Mouse (Mus musculus) liver, embryonic 16.5 days (tissue): ENCODE measurements around the gene Mtg1. TPM values are rescaled to one million over a fixed set of nuclear protein-coding genes. Genes with fewer than 3 reads are reported as not detected.

Experiments used
- ATAC-seq: fragments of 200-750 bp; cut with Nextera tagmentation; 2 replicates; pipeline ENCODE4 v1.8.0; 2017; ENCODE audit warnings: low read depth, mild to moderate bottlenecking, moderate number of reproducible peaks, moderate library complexity
- H3K27ac ChIP-seq: fragments of 300-500 bp; sonication (generic); 2 replicates; pipeline ENCODE4 v1.5.1; 2014; ENCODE audit warnings: mild to moderate bottlenecking, low read length
- H3K27me3 ChIP-seq: fragments of 300-500 bp; sonication (generic); 2 replicates; pipeline ENCODE4 v1.6.1; 2014; ENCODE audit warnings: low read depth, low read length, mixed read lengths; ENCODE audit not compliant: control insufficient read depth, insufficient read depth
- H3K36me3 ChIP-seq: fragments of 300-500 bp; sonication (generic); 2 replicates; pipeline ENCODE4 v1.6.1; 2014; ENCODE audit warnings: mild to moderate bottlenecking; ENCODE audit not compliant: control insufficient read depth, insufficient read depth
- H3K4me1 ChIP-seq: fragments of 300-500 bp; sonication (generic); 2 replicates; pipeline ENCODE4 v1.6.1; 2014; ENCODE audit warnings: low read depth, low read length, mixed read lengths; ENCODE audit not compliant: control insufficient read depth
- H3K4me2 ChIP-seq: fragments of 300-500 bp; sonication (generic); 2 replicates; pipeline ENCODE4 v1.6.1; 2014; ENCODE audit warnings: low read depth, low read length, mixed read lengths
- H3K4me3 ChIP-seq: fragments of 300-500 bp; sonication (generic); 2 replicates; pipeline ENCODE4 v1.5.1; 2014; ENCODE audit warnings: low read depth, mild to moderate bottlenecking, low read length
- H3K9ac ChIP-seq: fragments of 300-500 bp; sonication (generic); 2 replicates; pipeline ENCODE4 v1.6.1; 2014; ENCODE audit warnings: low read depth, low read length
- H3K9me3 ChIP-seq: fragments of 300-500 bp; sonication (generic); replicated peaks from 2 replicates; pipeline ENCODE4 v1.6.1; 2016; ENCODE audit warnings: low read length; ENCODE audit not compliant: control insufficient read depth
- WGBS: fragments of 180-500 bp; shearing (Covaris S2); extraction: QIAGEN DNeasy Blood & Tissue Kit; methylation state at CpG from one replicate; pipeline ENCODE4 v1.1.7; 2014; ENCODE audit not compliant: insufficient replicate concordance; 5-methylcytosine and 5-hydroxymethylcytosine counted together
- polyA plus RNA-seq: library from polyadenylated mRNA; unstranded; fragments of >200 nt; fragmentation: Nextera tagmentation; extraction: Ambion mirVana; gene quantifications from 2 replicates; pipeline ENCODE4 v1.2.1, GENCODE M21; 2015

The Mtg1 gene
- polyA plus RNA-seq, 1 experiment from 2014 or later = 13.0 TPM

DNA sequence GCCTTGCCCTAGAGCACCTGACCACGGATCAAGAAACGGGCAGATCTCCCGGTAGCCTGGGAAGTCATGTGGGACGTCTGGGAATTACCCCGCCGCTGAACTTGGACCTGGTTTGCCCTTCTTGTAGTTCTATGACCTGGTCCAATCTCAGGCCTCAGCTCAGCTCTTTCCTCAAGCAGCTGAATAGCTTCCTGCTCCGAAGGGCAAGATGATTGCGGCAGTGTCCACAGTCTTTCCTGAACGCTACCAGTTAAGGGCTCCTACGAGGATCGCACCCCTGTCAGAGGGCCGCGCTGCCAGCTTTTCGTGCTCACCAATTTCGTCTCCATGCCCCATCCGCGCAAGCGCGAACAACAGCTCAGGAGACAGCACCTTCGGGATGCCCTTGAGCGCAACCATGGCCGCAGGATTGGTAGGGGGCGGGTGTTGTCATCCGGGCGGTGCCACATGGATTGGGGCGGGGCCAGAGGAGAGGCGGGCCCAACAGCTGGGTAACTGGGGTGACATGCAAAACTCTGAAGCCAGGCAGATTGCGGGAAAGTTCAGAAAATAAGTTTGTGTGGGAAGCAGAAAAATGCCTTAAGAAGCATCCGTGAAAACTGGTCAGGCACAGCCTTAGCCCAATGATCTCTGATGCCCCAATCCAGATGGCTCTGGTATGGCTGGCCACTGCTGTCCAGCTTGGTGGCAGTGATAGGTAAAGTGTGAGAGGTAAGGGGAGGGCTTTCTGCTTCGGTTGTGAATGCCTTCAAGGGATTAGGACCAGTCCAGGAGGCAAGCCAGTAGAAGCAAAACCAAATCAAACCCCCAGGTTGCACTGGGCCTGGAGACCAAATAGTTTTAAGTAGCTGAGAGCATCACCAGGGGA, 35.1 kb upstream of the Mtg1 start, which contains the start of gene Fuom:
Gene Fuom, minus strand, starts transcription at position 449 of the 868 bp plus-strand sequence.
- no peaks in the 10 kb centered on the region for H3K27me3 ChIP-seq
- WGBS = 2% methylated on average over 30 of the region's 30 CpGs
- H3K9ac ChIP-seq = peak within 1 kb of the TSS; percentile 51
- H3K27ac ChIP-seq = no peak within 1 kb of the TSS
- peaks cover 2% of the 10 kb centered on the region for H3K4me1 ChIP-seq
- H3K4me3 ChIP-seq = peak within 1 kb of the TSS; percentile 57
- peak; percentile 89 for ATAC-seq
- no peaks in the 10 kb centered on the region for H3K9me3 ChIP-seq
- no peaks in the 10 kb centered on the region for H3K36me3 ChIP-seq
- H3K4me2 ChIP-seq = peak within 1 kb of the TSS; percentile 76

DNA sequence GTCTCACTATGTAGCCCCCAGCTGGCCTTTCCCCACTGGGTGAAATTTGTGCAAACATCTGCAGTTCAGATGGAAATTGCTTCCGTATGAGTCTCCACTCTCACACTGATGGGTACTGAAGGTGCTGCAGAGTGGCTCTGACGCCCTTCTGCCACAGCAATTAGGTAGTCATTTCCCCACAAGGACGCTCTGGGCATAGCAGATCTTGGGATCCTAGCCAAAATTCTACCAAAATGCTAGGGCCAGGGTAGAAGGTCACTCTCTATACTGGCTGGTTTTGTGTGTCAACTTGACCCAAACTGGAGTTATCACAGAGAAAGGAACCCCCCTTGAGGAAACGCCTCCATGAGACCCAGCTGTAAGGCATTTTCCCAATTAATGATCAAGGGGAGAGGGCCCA, 33.4 kb upstream of the Mtg1 start:
- no peaks in the 10 kb centered on the region for H3K27me3 ChIP-seq
- 65% methylated on average over 4 of the region's 4 CpGs for WGBS
- peaks cover 2% of the 10 kb centered on the region for H3K4me1 ChIP-seq
- no peaks in the 10 kb centered on the region for H3K9me3 ChIP-seq
- H3K4me2 ChIP-seq = no peak overlapping the region
- ATAC-seq = no peak
- no peak overlapping the region for H3K4me3 ChIP-seq
- no peak overlapping the region for H3K9ac ChIP-seq
- no peak overlapping the region for H3K27ac ChIP-seq
- no peaks in the 10 kb centered on the region; the same call in 1 of the 2 replicates for H3K36me3 ChIP-seq

DNA sequence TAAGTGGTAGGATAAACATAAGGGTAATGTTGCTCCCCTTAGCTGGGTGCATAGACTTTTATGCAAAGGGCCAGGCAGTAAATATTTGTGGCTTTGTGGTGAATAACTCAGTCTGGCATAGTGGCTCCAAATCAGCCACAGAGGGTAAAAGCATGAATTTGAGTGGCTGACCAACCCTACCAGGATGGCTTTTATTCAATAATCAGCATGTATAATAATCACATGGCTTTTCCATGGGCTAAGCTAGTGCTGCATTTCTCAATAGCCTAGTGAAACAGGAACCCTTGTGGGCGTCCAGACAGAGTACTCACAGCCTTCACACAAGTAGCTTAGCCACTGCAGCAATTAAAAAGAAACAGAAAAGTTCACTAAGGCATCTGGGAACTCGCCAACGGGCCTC, 25.4 kb upstream of the Mtg1 start:
- 33% methylated on average over 3 of the region's 3 CpGs for WGBS
- ATAC-seq = no peak
- H3K9ac ChIP-seq = no peak overlapping the region

GRCm38 (mm10) chr7:140115583-140116328, 21.6 kb upstream of the Mtg1 start, which contains the start of gene Paox:
Paox (plus strand) TSS chr7:140115799.
- peak within 1 kb of the TSS; percentile 94 for H3K27ac ChIP-seq
- H3K4me3 ChIP-seq = peak within 1 kb of the TSS; percentile 80
- 2% methylated on average over 23 of the region's 23 CpGs for WGBS

More for the DNA sequence above, 25.4 kb upstream of the Mtg1 start:
- Histone ChIP-seq H3K4me2 (no peak overlapping the region), H3K4me3 (no peak overlapping the region), H3K9me3 (no peaks in the 10 kb centered on the region), H3K27me3 (no peaks in the 10 kb centered on the region), H3K4me1 (peaks cover 10% of the 10 kb centered on the region), H3K27ac (no peak overlapping the region), H3K36me3 (peaks cover 10% of the 10 kb centered on the region)

DNA sequence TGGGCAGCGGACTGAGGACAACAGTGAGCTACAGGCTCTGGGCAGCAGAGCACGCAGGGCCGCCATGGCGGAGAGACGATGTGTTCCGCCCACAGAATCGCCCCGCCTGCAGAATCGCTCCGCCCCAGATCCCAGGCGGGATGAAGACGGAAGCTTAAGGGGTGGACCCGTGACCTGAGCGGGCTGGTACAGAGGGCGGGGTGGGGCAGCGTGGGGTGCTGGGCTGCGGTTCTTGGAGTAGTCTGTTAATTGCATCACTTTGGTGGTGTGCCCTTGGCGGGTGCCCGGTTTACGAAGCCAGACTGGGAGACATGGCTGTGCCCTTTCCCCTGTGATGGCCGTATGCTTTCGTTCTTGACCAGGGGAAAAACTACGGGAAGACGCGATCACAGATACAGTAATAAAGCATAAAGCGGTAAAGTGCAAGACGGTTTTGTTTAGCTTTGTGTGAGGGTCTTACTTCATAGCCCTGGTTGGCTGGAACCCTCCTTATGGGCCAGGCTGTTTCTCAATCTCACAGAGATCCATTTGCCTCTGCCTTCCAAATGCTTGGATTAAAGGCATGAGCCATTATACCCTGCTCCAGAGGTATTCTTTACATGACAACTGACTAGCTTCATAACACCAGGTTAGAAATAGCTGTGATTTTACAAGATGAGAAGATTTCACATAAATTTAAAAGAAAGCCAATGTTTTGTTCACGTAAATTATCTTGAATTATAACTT, 20.9 kb upstream of the Mtg1 start, which contains the start of gene Echs1:
Gene Echs1, minus strand, starts transcription at position 148 of the 726 bp plus-strand sequence.
- H3K4me3 ChIP-seq = peak within 1 kb of the TSS; percentile 80
- no peaks in the 10 kb centered on the region for H3K9me3 ChIP-seq
- peak within 1 kb of the TSS; percentile 96 for H3K4me2 ChIP-seq
- peaks cover 15% of the 10 kb centered on the region for H3K4me1 ChIP-seq
- H3K27ac ChIP-seq = peak within 1 kb of the TSS; percentile 94
- 3% methylated on average over 28 of the region's 28 CpGs for WGBS
- peak; percentile 97 for ATAC-seq
- H3K36me3 ChIP-seq = peaks cover 4% of the 10 kb centered on the region; the same call in 1 of the 2 replicates
- no peaks in the 10 kb centered on the region for H3K27me3 ChIP-seq
- peak within 1 kb of the TSS; percentile 80 for H3K9ac ChIP-seq

More at GRCm38 (mm10) chr7:140115583-140116328, 21.6 kb upstream of the Mtg1 start, which contains the start of gene Paox:
- H3K9ac ChIP-seq = peak within 1 kb of the TSS; percentile 80
- peaks cover 15% of the 10 kb centered on the region for H3K4me1 ChIP-seq
- peaks cover 7% of the 10 kb centered on the region; the same call in 1 of the 2 replicates for H3K36me3 ChIP-seq
- no peaks in the 10 kb centered on the region for H3K27me3 ChIP-seq
- no peaks in the 10 kb centered on the region for H3K9me3 ChIP-seq
- ATAC-seq = peak; percentile 74
- peak within 1 kb of the TSS; percentile 96 for H3K4me2 ChIP-seq

DNA sequence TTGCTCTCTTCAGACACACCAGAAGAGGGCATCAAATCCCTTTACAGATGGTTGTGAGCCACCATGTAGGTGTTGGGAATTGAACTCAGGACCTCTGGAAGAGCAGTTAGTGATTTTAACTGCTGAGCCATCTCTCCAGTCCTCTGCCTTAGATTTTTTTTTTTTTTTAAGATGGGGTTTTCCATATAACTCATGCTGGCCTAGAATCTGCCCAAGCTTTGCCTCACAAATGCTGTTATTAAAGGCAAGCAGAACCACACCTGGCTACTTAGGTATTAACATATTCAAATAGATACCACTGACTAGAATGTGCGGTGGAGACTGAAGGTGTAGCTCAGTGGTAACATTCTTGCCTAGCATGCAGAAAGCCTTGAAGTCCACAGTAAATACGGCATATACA, 16.9 kb upstream of the Mtg1 start:
- Histone ChIP-seq H3K9me3 (no peaks in the 10 kb centered on the region), H3K4me3 (no peak overlapping the region), H3K9ac (no peak overlapping the region), H3K27me3 (no peaks in the 10 kb centered on the region), H3K4me2 (no peak overlapping the region), H3K4me1 (peaks cover 20% of the 10 kb centered on the region), H3K36me3 (no peaks in the 10 kb centered on the region), H3K27ac (no peak overlapping the region)
- 75% methylated on average over 2 of the region's 2 CpGs for WGBS
- ATAC-seq = no peak

- 56% methylated on average over 13 of the region's 13 CpGs for WGBS
- no peak overlapping the region for H3K4me3 ChIP-seq
- no peaks in the 10 kb centered on the region for H3K27me3 ChIP-seq
- no peak overlapping the region for H3K9ac ChIP-seq
- no peak overlapping the region for H3K4me2 ChIP-seq
- no peaks in the 10 kb centered on the region for H3K9me3 ChIP-seq
- peaks cover 17% of the 10 kb centered on the region for H3K4me1 ChIP-seq
- H3K27ac ChIP-seq = no peak overlapping the region
- ATAC-seq = no peak
- no peaks in the 10 kb centered on the region for H3K36me3 ChIP-seq
These were observed 15.9 kb upstream of the Mtg1 start for GRCm38 (mm10) chr7:140121338-140121910.

- H3K27me3 ChIP-seq = no peaks in the 10 kb centered on the region
- no peaks in the 10 kb centered on the region for H3K36me3 ChIP-seq
- H3K9me3 ChIP-seq = no peaks in the 10 kb centered on the region
- H3K4me3 ChIP-seq = no peak overlapping the region
- H3K4me1 ChIP-seq = peaks cover 9% of the 10 kb centered on the region
- no peak overlapping the region for H3K27ac ChIP-seq
- no peak overlapping the region for H3K9ac ChIP-seq
- no peak for ATAC-seq
- 15% methylated on average over 4 of the region's 4 CpGs for WGBS
- H3K4me2 ChIP-seq = no peak overlapping the region
These were observed 14.6 kb upstream of the Mtg1 start for GRCm38 (mm10) chr7:140122765-140123164.
